Mouse (Mus musculus) left cerebral cortex, adult 9 months (tissue): ENCODE results near the gene Gm3336.

Experiments
- DNase-seq, 2 experiments: peaks; one replicate each; pipeline ENCODE4 v3.0.0; 2022; ENCODE audit warnings: low spot score in 2 of 2

Gm3336 gene

GRCm38 (mm10) chr8:70716521-70717400, 1.6 kb upstream of the Gm3336 start:
- no peak for DNase-seq

GRCm38 (mm10) chr8:70719796-70720270, 1.5 kb downstream of the Gm3336 start:
- no peak for DNase-seq

GRCm38 (mm10) chr8:70720739-70721138, 2.4 kb downstream of the Gm3336 start:
- DNase-seq, result peak in 1 of 2 experiments; percentile 87

- DNase-seq, result no peak
These were observed 3.3 kb downstream of the Gm3336 start for GRCm38 (mm10) chr8:70721601-70722000.

GRCm38 (mm10) chr8:70723486-70724210, 5.3 kb downstream of the Gm3336 start, which contains the start of gene Pde4c:
TSS of gene Pde4c (plus strand) at chr8:70723720.
- no peak for DNase-seq

GRCm38 (mm10) chr8:70724216-70724615, 5.9 kb downstream of the Gm3336 start:
- DNase-seq, result no peak

- no peak for DNase-seq
These were observed 7.6 kb downstream of the Gm3336 start for GRCm38 (mm10) chr8:70725792-70726447.

- DNase-seq, result no peak
These were observed 8.4 kb downstream of the Gm3336 start for GRCm38 (mm10) chr8:70726721-70727120.

- DNase-seq, result no peak
These were observed 11.6 kb downstream of the Gm3336 start for GRCm38 (mm10) chr8:70729808-70730475.

- DNase-seq, result no peak
These were observed 12.6 kb downstream of the Gm3336 start for GRCm38 (mm10) chr8:70730956-70731355.

GRCm38 (mm10) chr8:70737705-70738104, 19.4 kb downstream of the Gm3336 start:
- no peak for DNase-seq

GRCm38 (mm10) chr8:70738211-70738610, 19.9 kb downstream of the Gm3336 start:
- DNase-seq, result no peak

- DNase-seq, result no peak
These were observed 23.3 kb downstream of the Gm3336 start for GRCm38 (mm10) chr8:70741661-70742060.

GRCm38 (mm10) chr8:70742176-70742575, 23.8 kb downstream of the Gm3336 start:
- no peak for DNase-seq

GRCm38 (mm10) chr8:70742981-70743655, 24.8 kb downstream of the Gm3336 start:
- no peak for DNase-seq

- peak in 1 of 2 experiments; percentile 60 for DNase-seq
These were observed 25.6 kb downstream of the Gm3336 start for GRCm38 (mm10) chr8:70743656-70744590.

- no peak for DNase-seq
These were observed 26.5 kb downstream of the Gm3336 start for GRCm38 (mm10) chr8:70744806-70745205.

GRCm38 (mm10) chr8:70745691-70746220, 27.4 kb downstream of the Gm3336 start:
- no peak for DNase-seq

GRCm38 (mm10) chr8:70746676-70747075, 28.3 kb downstream of the Gm3336 start:
- DNase-seq, result no peak
